In the genomic region with DNA sequence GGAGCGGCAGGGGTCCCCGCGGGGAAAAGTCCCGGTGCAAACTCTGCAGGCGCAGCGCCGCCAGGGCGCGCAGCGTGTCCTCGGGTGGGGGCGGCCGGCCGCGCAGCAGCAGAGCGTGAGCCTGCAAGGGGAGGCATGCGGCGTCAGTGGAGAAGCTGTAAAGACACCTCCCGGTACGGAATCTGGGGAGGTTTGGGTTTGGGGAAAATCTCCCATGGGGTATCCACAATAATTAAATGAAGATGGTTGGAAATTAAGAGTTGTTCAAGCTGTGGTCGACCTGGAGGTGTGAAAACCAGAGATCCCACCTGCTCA, we compare ENCODE assay signal across 8 mouse cellular contexts. TPM values are rescaled to one million over a fixed set of nuclear protein-coding genes. Genes with fewer than 3 reads are reported as not detected.
DNase-seq lines count a peak whose midpoint lies in the region; ATAC-seq and TF ChIP-seq lines count a peak whose summit lies in the region.

No protein-coding gene starts in this region.

- peaks cover 45% of the 10 kb centered on the region for H3K4me1 ChIP-seq in heart, embryonic 10.5 days
- H3K4me1 ChIP-seq in ES-Bruce4 (ENCODE audit: control insufficient read depth, insufficient read depth, low read length), result no peaks in the 10 kb centered on the region
- H3K4me1 ChIP-seq in forebrain, postnatal 0 days (ENCODE audit: insufficient read depth), result no peaks in the 10 kb centered on the region
- peaks cover 20% of the 10 kb centered on the region for H3K4me1 ChIP-seq in liver, embryonic 16.5 days (ENCODE audit: control insufficient read depth, low read depth, low read length)

- peaks cover 56% of the 10 kb centered on the region for H3K36me3 ChIP-seq in heart, embryonic 10.5 days
- no peaks in the 10 kb centered on the region for H3K36me3 ChIP-seq in ES-Bruce4 (ENCODE audit: control insufficient read depth, insufficient read depth, low read length, poor library complexity, severe bottlenecking)
- peaks cover 16% of the 10 kb centered on the region for H3K36me3 ChIP-seq in forebrain, postnatal 0 days (ENCODE audit: insufficient read depth)
- no peaks in the 10 kb centered on the region for H3K36me3 ChIP-seq in liver, embryonic 16.5 days (ENCODE audit: control insufficient read depth, insufficient read depth)

- DNase-seq in heart, embryonic 10.5 days (ENCODE audit: low spot score), result no peak
- DNase-seq in heart, postnatal 10 days, result no peak
- no peak for DNase-seq in forebrain, postnatal 0 days
- DNase-seq in left cerebral cortex, postnatal 25 days (ENCODE audit: low spot score in 2 of 2), result no peak
- DNase-seq in c-Kit-positive CD71-positive TER-119-positive erythroid progenitor cells, embryonic 14.5 days (ENCODE audit: low spot score), result no peak
- DNase-seq in layer of hippocampus, adult 8-10 months (ENCODE audit: low spot score in 2 of 2), result no peak

- no peak for ATAC-seq in forebrain, postnatal 0 days
- ATAC-seq in liver, embryonic 16.5 days (ENCODE audit: low read depth), result no peak

- peak overlapping the region; percentile 56 for H3K9ac ChIP-seq in ES-Bruce4 (ENCODE audit: low read depth, poor library complexity, severe bottlenecking)
- no peak overlapping the region for H3K9ac ChIP-seq in forebrain, postnatal 0 days
- H3K9ac ChIP-seq in liver, embryonic 16.5 days (ENCODE audit: low read depth, low read length), result no peak overlapping the region

- intact Hi-C loops in heart, postnatal 10 days (cut with DNase I), result no loop called here
- intact Hi-C loops in left cerebral cortex, postnatal 25 days (cut with DNase I), result no loop called here

- WGBS in heart, embryonic 10.5 days, result 13% methylated on average over 21 of the region's 21 CpGs
- 19% methylated on average over 21 of the region's 21 CpGs for WGBS in forebrain, postnatal 0 days
- WGBS in liver, embryonic 16.5 days (ENCODE audit: insufficient replicate concordance), result 14% methylated on average over 21 of the region's 21 CpGs

- peak overlapping the region; percentile 57 for H3K4me3 ChIP-seq in heart, embryonic 10.5 days
- H3K4me3 ChIP-seq in ES-Bruce4 (ENCODE audit: low read depth, low read length), result peak overlapping the region; percentile 45
- peak overlapping the region; percentile 25 for H3K4me3 ChIP-seq in forebrain, postnatal 0 days (ENCODE audit: low read depth, low read length)
- no peak overlapping the region; the same call in 1 of the 2 replicates for H3K4me3 ChIP-seq in liver, embryonic 16.5 days (ENCODE audit: low read depth, low read length)

- TF ChIP-seq POLR2A in ES-Bruce4 (IDR thresholded peaks at IDR 0.05; ENCODE audit: insufficient read depth, low read length), result no peak

- no peak for TF ChIP-seq CTCF in ES-Bruce4 (IDR thresholded peaks at IDR 0.05; ENCODE audit: low read depth, low read length)
- no peak for TF ChIP-seq CTCF in forebrain, postnatal 0 days (IDR thresholded peaks at IDR 0.05; ENCODE audit: low read depth)

- H3K27ac ChIP-seq in heart, embryonic 10.5 days, result peak overlapping the region; percentile 60; the same call in 1 of the 2 replicates
- H3K27ac ChIP-seq in ES-Bruce4 (ENCODE audit: insufficient read depth, low read length), result no peak overlapping the region
- no peak overlapping the region for H3K27ac ChIP-seq in forebrain, postnatal 0 days (ENCODE audit: low read depth, low read length)
- H3K27ac ChIP-seq in liver, embryonic 16.5 days (ENCODE audit: low read length), result no peak overlapping the region

- peaks cover 87% of the 10 kb centered on the region for H3K27me3 ChIP-seq in heart, embryonic 10.5 days (ENCODE audit: insufficient read depth, poor library complexity, severe bottlenecking)
- H3K27me3 ChIP-seq in ES-Bruce4 (ENCODE audit: control insufficient read depth, insufficient read depth, low read length, poor library complexity, severe bottlenecking), result peaks cover 19% of the 10 kb centered on the region
- H3K27me3 ChIP-seq in forebrain, postnatal 0 days (ENCODE audit: insufficient read depth, low read length), result peaks cover 46% of the 10 kb centered on the region
- H3K27me3 ChIP-seq in liver, embryonic 16.5 days (ENCODE audit: control insufficient read depth, insufficient read depth, low read depth, low read length), result peaks cover 72% of the 10 kb centered on the region

- H3K4me2 ChIP-seq in forebrain, postnatal 0 days (ENCODE audit: low read depth), result peak overlapping the region; percentile 41
- H3K4me2 ChIP-seq in liver, embryonic 16.5 days (ENCODE audit: low read depth, low read length), result peak overlapping the region; percentile 17; the same call in 1 of the 2 replicates

- H3K9me3 ChIP-seq in heart, embryonic 10.5 days, result no peaks in the 10 kb centered on the region
- no peaks in the 10 kb centered on the region for H3K9me3 ChIP-seq in ES-Bruce4 (replicated peaks; ENCODE audit: control insufficient read depth, insufficient read depth, low read length, poor library complexity, severe bottlenecking)
- no peaks in the 10 kb centered on the region for H3K9me3 ChIP-seq in forebrain, postnatal 0 days (ENCODE audit: low read length)
- H3K9me3 ChIP-seq in liver, embryonic 16.5 days (replicated peaks; ENCODE audit: control insufficient read depth, low read length), result no peaks in the 10 kb centered on the region

- TF ChIP-seq EP300 in ES-Bruce4 (IDR thresholded peaks at IDR 0.05; ENCODE audit: insufficient read depth, low read depth, low read length), result no peak

RNA-seq across cellular contexts. Expression of gene Cntnap1, which starts 6.0 kb away (rescaled TPM):
- 0.39 and 0.44 TPM in 2 replicates for polyA plus RNA-seq in heart, embryonic 10.5 days (2016; fragmentation: Nextera tagmentation; extraction: Ambion mirVana)
- 1 to 10 TPM; 1.8 to 2.1 TPM for total RNA-seq in heart, postnatal 10 days (2021)
- 0.15 and 0.37 TPM in 2 replicates for polyA plus RNA-seq in ES-Bruce4 (2011; ENCODE audit: insufficient read depth, insufficient read length, low read depth, missing spikeins)
- 3.0 and 3.5 TPM in 2 replicates for total RNA-seq in forebrain, postnatal 0 days (2014; rRNA removed)
- 0.35 and 1.1 TPM in 2 replicates for polyA plus RNA-seq in forebrain, postnatal 0 days (2015; fragmentation: Nextera tagmentation; extraction: Ambion mirVana)
- polyA plus RNA-seq in liver, embryonic 16.5 days (2015; fragmentation: Nextera tagmentation; extraction: Ambion mirVana), result 0.11 and 0.17 TPM in 2 replicates
- total RNA-seq in left cerebral cortex, postnatal 25 days (2021), result 100 to 1,000 TPM; 153 to 170 TPM
- 100 to 1,000 TPM; 157 to 185 (median 168) TPM for total RNA-seq in layer of hippocampus, adult 8-10 months (2022)

RNA-seq across cellular contexts. Expression of gene Plekhh3, which starts 6.8 kb away (rescaled TPM):
- polyA plus RNA-seq in heart, embryonic 10.5 days (2016; fragmentation: Nextera tagmentation; extraction: Ambion mirVana), result 5.6 and 6.4 TPM in 2 replicates
- 10 to 100 TPM; 23.6 to 28.3 TPM for total RNA-seq in heart, postnatal 10 days (2021)
- polyA plus RNA-seq in ES-Bruce4 (2011; ENCODE audit: insufficient read depth, insufficient read length, low read depth, missing spikeins), result 2.5 and 4.4 TPM in 2 replicates
- 9.2 and 10.2 TPM in 2 replicates for total RNA-seq in forebrain, postnatal 0 days (2014; rRNA removed)
- polyA plus RNA-seq in forebrain, postnatal 0 days (2015; fragmentation: Nextera tagmentation; extraction: Ambion mirVana), result 4.9 and 5.3 TPM in 2 replicates
- polyA plus RNA-seq in liver, embryonic 16.5 days (2015; fragmentation: Nextera tagmentation; extraction: Ambion mirVana), result 1.1 and 1.7 TPM in 2 replicates
- 10 to 100 TPM in 1 of 2 experiments, 1 to 10 TPM in 1; 8.8 to 11.5 TPM for total RNA-seq in left cerebral cortex, postnatal 25 days (2021)
- total RNA-seq in layer of hippocampus, adult 8-10 months (2022), result 10 to 100 TPM; 13.6 to 16.9 (median 15.6) TPM

RNA-seq across cellular contexts. Expression of gene Tubg2, which starts 8.6 kb away (rescaled TPM):
- polyA plus RNA-seq in heart, embryonic 10.5 days (2016; fragmentation: Nextera tagmentation; extraction: Ambion mirVana), result 3.0 and 4.2 TPM in 2 replicates
- 1 to 10 TPM; 3.4 to 3.5 TPM for total RNA-seq in heart, postnatal 10 days (2021)
- 1.9 and 3.0 TPM in 2 replicates for polyA plus RNA-seq in ES-Bruce4 (2011; ENCODE audit: insufficient read depth, insufficient read length, low read depth, missing spikeins)
- 23.2 and 28.6 TPM in 2 replicates for total RNA-seq in forebrain, postnatal 0 days (2014; rRNA removed)
- polyA plus RNA-seq in forebrain, postnatal 0 days (2015; fragmentation: Nextera tagmentation; extraction: Ambion mirVana), result 59.9 and 69.7 TPM in 2 replicates
- 0.05 and 0.09 TPM in 2 replicates for polyA plus RNA-seq in liver, embryonic 16.5 days (2015; fragmentation: Nextera tagmentation; extraction: Ambion mirVana)
- total RNA-seq in left cerebral cortex, postnatal 25 days (2021), result 10 to 100 TPM; 47.5 to 48.6 TPM
- 10 to 100 TPM; 32.9 to 43.5 (median 38.2) TPM for total RNA-seq in layer of hippocampus, adult 8-10 months (2022)

RNA-seq across cellular contexts. Expression of gene Ccr10, which starts 10.9 kb away (rescaled TPM):
- 0.16 and 0.19 TPM in 2 replicates for polyA plus RNA-seq in heart, embryonic 10.5 days (2016; fragmentation: Nextera tagmentation; extraction: Ambion mirVana)
- under 1 TPM; 0.14 to 0.20 TPM for total RNA-seq in heart, postnatal 10 days (2021)
- not detected in 2 replicates for polyA plus RNA-seq in ES-Bruce4 (2011; ENCODE audit: insufficient read depth, insufficient read length, low read depth, missing spikeins)
- 0.23 and 0.52 TPM in 2 replicates for total RNA-seq in forebrain, postnatal 0 days (2014; rRNA removed)
- 0.15 and 0.24 TPM in 2 replicates for polyA plus RNA-seq in forebrain, postnatal 0 days (2015; fragmentation: Nextera tagmentation; extraction: Ambion mirVana)
- 0.05 and 0.08 TPM in 2 replicates for polyA plus RNA-seq in liver, embryonic 16.5 days (2015; fragmentation: Nextera tagmentation; extraction: Ambion mirVana)
- under 1 TPM; 0.18 to 0.28 TPM for total RNA-seq in left cerebral cortex, postnatal 25 days (2021)
- total RNA-seq in layer of hippocampus, adult 8-10 months (2022), result under 1 TPM; 0.31 to 0.50 (median 0.35) TPM

RNA-seq across cellular contexts. Expression of gene Tubg1, which starts 44.6 kb away (rescaled TPM):
- polyA plus RNA-seq in heart, embryonic 10.5 days (2016; fragmentation: Nextera tagmentation; extraction: Ambion mirVana), result 103 and 110 TPM in 2 replicates
- total RNA-seq in heart, postnatal 10 days (2021), result 10 to 100 TPM; 27.0 to 31.1 TPM
- 55.3 and 60.5 TPM in 2 replicates for polyA plus RNA-seq in ES-Bruce4 (2011; ENCODE audit: insufficient read depth, insufficient read length, low read depth, missing spikeins)
- 35.6 and 43.1 TPM in 2 replicates for total RNA-seq in forebrain, postnatal 0 days (2014; rRNA removed)
- polyA plus RNA-seq in forebrain, postnatal 0 days (2015; fragmentation: Nextera tagmentation; extraction: Ambion mirVana), result 64.8 and 66.6 TPM in 2 replicates
- polyA plus RNA-seq in liver, embryonic 16.5 days (2015; fragmentation: Nextera tagmentation; extraction: Ambion mirVana), result 34.3 and 36.6 TPM in 2 replicates
- total RNA-seq in left cerebral cortex, postnatal 25 days (2021), result 10 to 100 TPM; 44.9 to 46.6 TPM
- 10 to 100 TPM; 39.8 to 43.9 (median 43.3) TPM for total RNA-seq in layer of hippocampus, adult 8-10 months (2022)

Comparison
In these comparisons a context has a peak if more than half of its experiments do, and no peak if none do; other contexts are left out.
1. RNA of gene Cntnap1, which starts 6.0 kb away (total RNA-seq): 157 to 185 TPM in layer of hippocampus, adult 8-10 months and 153 to 170 TPM in left cerebral cortex, postnatal 25 days; 3.0 to 3.5 TPM in forebrain, postnatal 0 days and 1.8 to 2.1 TPM in heart, postnatal 10 days; every median in the first group is over 10 times any median in the second.